Mouse (Mus musculus): ENCODE measurements around the gene Itk.

GRCm38 (mm10) chr11:46431129-46431528 is 41.8 kb upstream of the Itk start:
- TF ChIP-seq EP300 (IDR thresholded peaks at IDR 0.05; ENCODE audit: low read depth): no peak
- TF ChIP-seq CTCF (IDR thresholded peaks at IDR 0.05; ENCODE audit: low read depth): peak; percentile 93
